Mouse (Mus musculus): Measurements from ENCODE around the gene Lgals8. TPM values are rescaled to one million over a fixed set of nuclear protein-coding genes. Genes with fewer than 3 reads are reported as not detected.

The Lgals8 gene
- 9.7 TPM for polyA plus RNA-seq (2015; fragmentation: Illumina TruSeq; extraction: RNeasy Lipid Tissue Mini Kit (QIAGEN cat#74804); ENCODE audit: insufficient read depth, low read depth, low replicate concordance)

DNA sequence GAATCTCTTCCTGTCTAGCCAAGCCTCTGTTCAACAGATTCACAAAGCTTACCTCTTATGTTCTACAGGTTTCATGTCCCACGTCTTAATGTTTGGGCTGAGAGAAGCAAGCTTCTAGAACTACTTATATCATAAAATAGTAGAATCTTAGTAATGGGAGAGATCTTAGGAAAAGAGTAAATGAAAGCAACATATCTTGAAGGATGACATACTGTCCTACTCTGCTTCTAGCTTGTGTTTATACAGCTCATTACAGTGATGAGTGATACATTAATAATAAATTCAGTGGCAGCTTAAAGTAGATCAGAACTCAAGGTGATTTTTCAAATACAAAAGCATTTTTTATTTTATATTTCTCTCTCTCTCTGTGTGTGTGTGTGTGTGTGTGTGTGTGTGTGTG is at the start of gene Lgals8:
Gene Lgals8, minus strand, starts transcription at position 101 of the 400 bp plus-strand sequence.

DNA sequence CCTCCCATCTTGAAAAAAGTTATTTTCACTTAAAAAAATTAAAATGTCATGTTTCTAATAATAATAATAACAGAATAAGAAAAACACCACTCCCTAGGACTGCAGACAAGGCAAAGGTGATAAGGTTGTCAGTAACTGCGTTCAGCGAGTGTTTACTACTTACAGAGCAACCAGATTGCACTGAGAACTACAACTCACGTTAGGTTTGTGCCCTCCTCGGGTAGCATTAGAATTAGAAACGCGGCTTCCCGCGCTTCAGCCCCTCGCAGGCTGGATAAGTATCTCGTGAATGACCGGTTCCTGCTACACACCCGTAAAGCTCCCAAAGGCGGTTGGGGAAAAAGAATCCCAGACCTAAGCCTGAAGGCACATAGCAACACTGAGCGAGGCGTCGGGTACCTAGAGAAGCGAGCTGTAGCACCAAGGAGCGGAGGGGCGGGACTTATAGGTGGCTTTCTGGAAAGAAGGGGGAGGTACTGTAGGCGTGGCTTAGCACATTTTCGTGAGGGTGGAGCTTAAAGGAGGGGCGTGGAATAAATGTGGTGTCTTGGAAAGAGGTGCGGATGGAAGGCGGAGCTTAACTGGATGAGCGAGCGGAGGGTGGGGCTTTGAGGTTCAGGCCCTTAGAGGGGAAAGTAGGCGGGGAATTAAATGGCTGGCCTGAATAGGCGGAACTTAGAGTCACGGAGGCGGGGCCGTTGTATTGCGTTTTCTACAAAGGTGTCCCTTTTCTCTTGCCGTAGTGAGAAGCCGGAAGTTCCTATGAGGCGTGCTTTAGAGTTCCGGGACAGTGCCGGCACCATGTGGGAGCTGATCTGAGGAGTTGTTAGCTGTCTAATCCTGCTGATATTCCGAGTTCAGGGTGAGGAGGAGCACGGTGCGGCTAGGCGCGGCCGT is 69.9 kb downstream of the Lgals8 start, which contains the start of gene Heatr1:
Gene Heatr1, plus strand, starts transcription at position 419 of the 897 bp plus-strand sequence.

Other genes starting within 250 kb of the Lgals8 start
- 2.8 TPM for gene Mtr, start 206.8 kb downstream of the Lgals8 start, polyA plus RNA-seq (2015; fragmentation: Illumina TruSeq; extraction: RNeasy Lipid Tissue Mini Kit (QIAGEN cat#74804); ENCODE audit: insufficient read depth, low read depth, low replicate concordance)
- gene Actn2, start 124.2 kb downstream of the Lgals8 start, polyA plus RNA-seq (2015; fragmentation: Illumina TruSeq; extraction: RNeasy Lipid Tissue Mini Kit (QIAGEN cat#74804); ENCODE audit: insufficient read depth, low read depth, low replicate concordance) = not detected
- gene Heatr1, start 69.9 kb downstream of the Lgals8 start, polyA plus RNA-seq (2015; fragmentation: Illumina TruSeq; extraction: RNeasy Lipid Tissue Mini Kit (QIAGEN cat#74804); ENCODE audit: insufficient read depth, low read depth, low replicate concordance) = 8.6 TPM
- 4.4 TPM for gene Edaradd, start 55.5 kb upstream of the Lgals8 start, polyA plus RNA-seq (2015; fragmentation: Illumina TruSeq; extraction: RNeasy Lipid Tissue Mini Kit (QIAGEN cat#74804); ENCODE audit: insufficient read depth, low read depth, low replicate concordance)
- gene Ero1lb, start 100.9 kb upstream of the Lgals8 start, polyA plus RNA-seq (2015; fragmentation: Illumina TruSeq; extraction: RNeasy Lipid Tissue Mini Kit (QIAGEN cat#74804); ENCODE audit: insufficient read depth, low read depth, low replicate concordance) = 125 TPM

Measured in pancreas, adult 10 weeks (tissue).